Mouse (Mus musculus): ENCODE measurements at regions not wholly inside any gene's neighbourhood (a gene's known extent, or its start where the extent isn't known, plus 50 kb on each side); places are given as distances from the start of the nearest gene placed in this dataset.

DNA sequence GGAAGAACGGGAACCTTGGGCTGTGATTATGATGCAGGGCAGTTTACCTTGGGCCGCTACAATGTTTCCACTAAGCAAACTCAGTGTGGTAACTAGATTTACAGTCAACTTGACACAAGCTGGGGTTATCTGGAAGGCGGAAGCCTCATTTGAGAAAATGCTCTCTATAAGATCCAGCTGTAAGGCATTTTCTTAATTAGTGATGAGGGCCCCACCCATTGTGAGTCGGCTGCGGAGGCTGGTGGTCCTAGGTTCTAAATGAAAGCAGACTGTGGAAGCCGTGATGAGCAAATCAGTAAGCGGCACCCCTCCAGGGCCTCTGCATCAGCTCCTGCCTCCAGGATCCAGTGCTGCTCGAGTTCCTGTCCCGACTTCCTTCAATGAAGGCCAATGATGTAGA, 183.4 kb downstream of the Ly86 start:
- Histone ChIP-seq H3K4me2 (replicated peaks; ENCODE audit: low read depth) (no peak overlapping the region), H3K4me3 (ENCODE audit: low read depth, low read length) (no peak overlapping the region), H3K36me3 (ENCODE audit: control insufficient read depth, insufficient read depth, low read length) (no peaks in the 10 kb centered on the region), H3K9ac (ENCODE audit: low read length) (no peak overlapping the region), H3K9me3 (ENCODE audit: control insufficient read depth, low read length) (no peaks in the 10 kb centered on the region), H3K4me1 (replicated peaks; ENCODE audit: control insufficient read depth, insufficient read depth) (no peaks in the 10 kb centered on the region), H3K27me3 (ENCODE audit: control insufficient read depth, insufficient read depth, low read length) (no peaks in the 10 kb centered on the region), H3K27ac (replicated peaks) (no peak overlapping the region)
- ATAC-seq (ENCODE audit: low FRiP score, low TSS enrichment) (no peak), DNase-seq (ENCODE audit: low spot score) (no peak)
- TF ChIP-seq CTCF (IDR thresholded peaks at IDR 0.05; ENCODE audit: low read depth) (no peak), EP300 (optimal IDR thresholded peaks at IDR 0.05) (no peak)
- WGBS, result 44% methylated on average over 8 of the region's 9 CpGs

DNA sequence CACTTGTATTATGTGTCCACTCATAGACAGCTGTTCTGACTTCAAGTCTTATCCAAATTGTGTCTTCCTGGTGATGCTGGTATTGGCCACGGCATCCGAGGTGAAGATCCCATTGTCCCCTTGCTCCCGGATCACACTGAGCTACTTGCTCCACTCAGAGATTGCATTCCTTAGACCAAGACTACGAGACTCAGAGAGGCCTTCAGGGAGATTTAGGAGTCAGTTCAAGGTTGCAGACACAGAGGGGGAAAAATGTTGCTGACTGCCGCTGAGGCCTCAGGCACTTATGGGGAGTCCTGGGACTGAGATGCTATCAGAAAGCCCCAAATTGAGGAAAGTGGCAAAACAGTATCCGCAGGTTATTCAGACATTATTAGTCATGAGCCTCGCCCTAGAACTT, 183.9 kb downstream of the Ly86 start:
- Histone ChIP-seq H3K27ac (replicated peaks) (no peak overlapping the region), H3K27me3 (ENCODE audit: control insufficient read depth, insufficient read depth, low read length) (no peaks in the 10 kb centered on the region), H3K4me2 (replicated peaks; ENCODE audit: low read depth) (no peak overlapping the region), H3K9me3 (ENCODE audit: control insufficient read depth, low read length) (no peaks in the 10 kb centered on the region), H3K36me3 (ENCODE audit: control insufficient read depth, insufficient read depth, low read length) (no peaks in the 10 kb centered on the region), H3K9ac (ENCODE audit: low read length) (no peak overlapping the region), H3K4me1 (replicated peaks; ENCODE audit: control insufficient read depth, insufficient read depth) (no peaks in the 10 kb centered on the region), H3K4me3 (ENCODE audit: low read depth, low read length) (no peak overlapping the region)
- TF ChIP-seq CTCF (IDR thresholded peaks at IDR 0.05; ENCODE audit: low read depth), result no peak
- no peak for TF ChIP-seq EP300 (optimal IDR thresholded peaks at IDR 0.05)
- ATAC-seq (ENCODE audit: low FRiP score, low TSS enrichment) (no peak), DNase-seq (ENCODE audit: low spot score) (no peak)
- 65% methylated on average over 7 of the region's 7 CpGs for whole genome bisulfite sequencing

DNA sequence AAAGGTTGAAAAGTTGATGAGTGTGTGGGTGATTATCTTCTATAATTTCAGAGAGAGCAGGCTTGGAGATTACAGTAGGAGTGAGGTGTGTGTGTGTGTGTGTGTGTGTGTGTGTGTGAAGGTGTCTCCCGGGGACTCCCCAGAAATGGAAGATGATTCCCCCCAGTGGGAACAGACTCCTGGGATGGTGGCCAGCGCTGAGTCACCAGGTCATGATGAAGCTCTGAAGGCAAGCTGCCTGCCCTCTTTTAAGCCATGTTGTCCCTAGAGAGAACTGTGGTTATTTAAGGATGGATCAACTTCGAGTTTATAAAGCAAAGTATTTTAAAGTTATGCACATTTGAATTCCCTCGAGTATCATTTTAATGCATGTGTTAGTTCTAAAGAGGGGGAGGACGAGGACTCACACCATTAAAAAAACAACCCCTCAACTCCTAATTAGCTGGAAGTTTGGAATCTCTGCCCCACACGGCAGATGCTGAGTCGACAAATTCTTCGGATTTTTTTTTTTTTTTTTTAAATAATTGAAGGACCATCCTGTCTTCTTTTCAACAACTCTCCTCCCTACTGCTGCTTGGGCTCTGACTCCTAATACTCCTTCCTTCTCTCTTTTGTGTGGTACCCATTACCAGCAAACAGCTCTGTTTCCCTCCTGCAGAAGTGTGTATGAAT, 186.6 kb downstream of the Ly86 start:
- Histone ChIP-seq H3K9me3 (ENCODE audit: control insufficient read depth, low read length) (no peaks in the 10 kb centered on the region), H3K36me3 (ENCODE audit: control insufficient read depth, insufficient read depth, low read length) (no peaks in the 10 kb centered on the region), H3K4me2 (replicated peaks; ENCODE audit: low read depth) (no peak overlapping the region), H3K9ac (ENCODE audit: low read length) (no peak overlapping the region), H3K4me1 (replicated peaks; ENCODE audit: control insufficient read depth, insufficient read depth) (no peaks in the 10 kb centered on the region), H3K4me3 (ENCODE audit: low read depth, low read length) (no peak overlapping the region), H3K27me3 (ENCODE audit: control insufficient read depth, insufficient read depth, low read length) (no peaks in the 10 kb centered on the region), H3K27ac (replicated peaks) (no peak overlapping the region)
- ATAC-seq (ENCODE audit: low FRiP score, low TSS enrichment), result no peak
- DNase-seq (ENCODE audit: low spot score), result no peak
- WGBS, result 49% methylated on average over 8 of the region's 8 CpGs
- TF ChIP-seq CTCF (IDR thresholded peaks at IDR 0.05; ENCODE audit: low read depth) (no peak), EP300 (optimal IDR thresholded peaks at IDR 0.05) (no peak)

DNA sequence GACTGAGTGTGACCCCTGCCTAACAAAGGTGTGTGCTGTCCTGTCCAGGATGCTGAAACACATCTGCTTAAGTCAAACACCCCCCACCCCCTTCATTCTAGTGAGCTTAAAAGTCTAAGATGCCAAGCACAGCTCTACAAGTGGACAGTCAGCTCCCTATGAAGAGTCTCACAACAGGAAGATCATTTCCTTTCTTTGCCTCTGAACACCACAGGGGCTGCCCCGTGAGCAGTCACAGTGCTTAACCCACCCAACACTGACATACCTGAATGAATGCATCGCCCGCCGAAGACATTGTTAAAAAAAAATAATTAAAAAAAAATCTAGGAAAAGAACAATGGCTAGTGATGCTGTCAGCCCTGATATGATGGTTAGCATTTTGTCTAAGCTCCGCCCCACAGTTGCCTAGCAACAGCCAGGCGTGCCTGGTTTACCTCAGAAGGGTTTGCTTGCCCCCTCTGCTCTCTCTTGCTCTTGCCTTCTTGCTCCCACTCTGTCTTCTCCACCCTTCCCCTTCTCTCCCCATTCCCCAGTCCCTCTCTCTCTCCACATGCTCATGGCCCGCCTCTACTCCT, 187.7 kb downstream of the Ly86 start:
- no peak overlapping the region for H3K27ac ChIP-seq (replicated peaks)
- ATAC-seq (ENCODE audit: low FRiP score, low TSS enrichment), result no peak
- TF ChIP-seq CTCF (IDR thresholded peaks at IDR 0.05; ENCODE audit: low read depth) (no peak), EP300 (optimal IDR thresholded peaks at IDR 0.05) (no peak)

GRCm38 (mm10) chr13:37533851-37534250, 188.8 kb downstream of the Ly86 start:
- H3K4me2 ChIP-seq (replicated peaks; ENCODE audit: low read depth), result no peak overlapping the region
- H3K4me1 ChIP-seq (replicated peaks; ENCODE audit: control insufficient read depth, insufficient read depth), result no peaks in the 10 kb centered on the region
- H3K9me3 ChIP-seq (ENCODE audit: control insufficient read depth, low read length), result no peaks in the 10 kb centered on the region
- H3K27ac ChIP-seq (replicated peaks), result no peak overlapping the region
- no peak for ATAC-seq (ENCODE audit: low FRiP score, low TSS enrichment)
- H3K9ac ChIP-seq (ENCODE audit: low read length), result no peak overlapping the region
- no peak for DNase-seq (ENCODE audit: low spot score)
- no peaks in the 10 kb centered on the region for H3K27me3 ChIP-seq (ENCODE audit: control insufficient read depth, insufficient read depth, low read length)
- no peaks in the 10 kb centered on the region for H3K36me3 ChIP-seq (ENCODE audit: control insufficient read depth, insufficient read depth, low read length)
- 55% methylated on average over 4 of the region's 4 CpGs for WGBS
- no peak overlapping the region for H3K4me3 ChIP-seq (ENCODE audit: low read depth, low read length)
- TF ChIP-seq EP300 (optimal IDR thresholded peaks at IDR 0.05) (no peak), CTCF (IDR thresholded peaks at IDR 0.05; ENCODE audit: low read depth) (no peak)

More for the DNA sequence above, 187.7 kb downstream of the Ly86 start:
- no peak overlapping the region for H3K4me2 ChIP-seq (replicated peaks; ENCODE audit: low read depth)
- H3K9me3 ChIP-seq (ENCODE audit: control insufficient read depth, low read length), result no peaks in the 10 kb centered on the region
- H3K36me3 ChIP-seq (ENCODE audit: control insufficient read depth, insufficient read depth, low read length), result no peaks in the 10 kb centered on the region
- H3K4me3 ChIP-seq (ENCODE audit: low read depth, low read length), result no peak overlapping the region
- H3K4me1 ChIP-seq (replicated peaks; ENCODE audit: control insufficient read depth, insufficient read depth), result no peaks in the 10 kb centered on the region
- no peak overlapping the region for H3K9ac ChIP-seq (ENCODE audit: low read length)
- 70% methylated on average over 7 of the region's 7 CpGs for WGBS
- DNase-seq (ENCODE audit: low spot score), result no peak
- no peaks in the 10 kb centered on the region for H3K27me3 ChIP-seq (ENCODE audit: control insufficient read depth, insufficient read depth, low read length)

GRCm38 (mm10) chr13:37537330-37537729, 192.3 kb downstream of the Ly86 start:
- Histone ChIP-seq H3K4me3 (ENCODE audit: low read depth, low read length) (no peak overlapping the region), H3K9me3 (ENCODE audit: control insufficient read depth, low read length) (no peaks in the 10 kb centered on the region), H3K27me3 (ENCODE audit: control insufficient read depth, insufficient read depth, low read length) (no peaks in the 10 kb centered on the region), H3K9ac (ENCODE audit: low read length) (no peak overlapping the region), H3K4me2 (replicated peaks; ENCODE audit: low read depth) (no peak overlapping the region), H3K36me3 (ENCODE audit: control insufficient read depth, insufficient read depth, low read length) (no peaks in the 10 kb centered on the region), H3K27ac (replicated peaks) (no peak overlapping the region), H3K4me1 (replicated peaks; ENCODE audit: control insufficient read depth, insufficient read depth) (no peaks in the 10 kb centered on the region)
- DNase-seq (ENCODE audit: low spot score), result no peak
- WGBS, result 70% methylated on average over 6 of the region's 6 CpGs
- ATAC-seq (ENCODE audit: low FRiP score, low TSS enrichment), result no peak
- TF ChIP-seq CTCF (IDR thresholded peaks at IDR 0.05; ENCODE audit: low read depth) (no peak), EP300 (optimal IDR thresholded peaks at IDR 0.05) (no peak)

Measured in stomach, postnatal 0 days (tissue).